9 mouse cellular contexts compared by ENCODE assay signal in the genomic region with DNA sequence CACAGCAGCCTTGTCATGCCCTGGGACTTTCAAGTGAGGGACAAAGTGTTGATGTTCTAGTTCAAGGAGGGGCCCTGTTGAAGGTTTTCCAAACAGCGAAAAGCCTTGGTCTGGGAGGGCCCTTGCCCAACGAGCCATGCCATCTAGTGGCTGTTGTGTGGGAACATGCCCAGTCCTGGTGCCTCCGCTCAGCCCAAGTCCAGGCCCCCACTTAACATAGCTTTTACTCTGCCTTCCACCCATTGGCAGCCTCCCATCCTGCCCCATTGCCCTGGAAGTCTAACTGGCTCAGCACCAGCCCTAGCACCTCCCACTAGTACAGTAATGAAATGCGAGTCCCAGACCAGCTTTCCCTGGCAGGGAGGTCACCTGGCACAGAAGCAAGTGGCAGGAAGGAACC. TPM values are rescaled to one million over a fixed set of nuclear protein-coding genes. Genes with fewer than 3 reads are reported as not detected.
A peak's percentile ranks its signal among the peaks of the same experiment; 100 is the strongest.
DNase-seq lines count a peak whose midpoint lies in the region; ATAC-seq and TF ChIP-seq lines count a peak whose summit lies in the region.
"Had no signal": no experiment of that assay in that cellular context is flagged by ENCODE, and none has a peak within 500 bp of the region (broad histone marks: within the 10 kb centered on the region; RNA-seq: fewer than 3 reads in every experiment).

No protein-coding gene starts in this region.

- H3K4me2 ChIP-seq in embryonic facial prominence, embryonic 14.5 days (ENCODE audit: low read depth, low read length) = no peak overlapping the region
- no peak overlapping the region for H3K4me2 ChIP-seq in heart, embryonic 16.5 days (ENCODE audit: low read depth, low read length)
- H3K4me2 ChIP-seq: limb, embryonic 12.5 days had no signal

- H3K4me3 ChIP-seq in embryonic facial prominence, embryonic 14.5 days (ENCODE audit: low read depth, low read length) = no peak overlapping the region
- no peak overlapping the region for H3K4me3 ChIP-seq in heart, embryonic 16.5 days (ENCODE audit: low read length)
- H3K4me3 ChIP-seq in layer of hippocampus, adult 2 months = no peak overlapping the region
- no peak overlapping the region for H3K4me3 ChIP-seq in thymus, adult 2 months (ENCODE audit: control insufficient read depth, insufficient read depth, low read length)
- H3K4me3 ChIP-seq: limb, embryonic 12.5 days had no signal

- TF ChIP-seq POLR2A in thymus, adult 2 months (IDR thresholded peaks at IDR 0.05; ENCODE audit: control insufficient read depth, extremely low read depth, insufficient read depth, low read length, poor library complexity) = no peak

- 24% methylated on average over 4 of the region's 4 CpGs for WGBS in embryonic facial prominence, embryonic 14.5 days
- 10% methylated on average over 4 of the region's 4 CpGs for WGBS in heart, embryonic 16.5 days
- 42% methylated on average over 4 of the region's 4 CpGs for WGBS in thymus, adult 2 months

- H3K27ac ChIP-seq in embryonic facial prominence, embryonic 14.5 days (replicated peaks; ENCODE audit: low read depth, low read length) = no peak overlapping the region
- H3K27ac ChIP-seq in heart, embryonic 16.5 days (ENCODE audit: low read length) = peak overlapping the region; percentile 47; the same call in 1 of the 2 replicates
- H3K27ac ChIP-seq in layer of hippocampus, adult 2 months = peak overlapping the region; percentile 24; the same call in 1 of the 2 replicates
- no peak overlapping the region for H3K27ac ChIP-seq in thymus, adult 2 months (ENCODE audit: control insufficient read depth, insufficient read depth, low read length)
- H3K27ac ChIP-seq: limb, embryonic 12.5 days had no signal

- TF ChIP-seq CTCF in Patski (IDR thresholded peaks at IDR 0.05) = no peak
- TF ChIP-seq CTCF in layer of hippocampus, adult 2 months (conservative IDR thresholded peaks at IDR 0.05) = peak; percentile 70
- no peak for TF ChIP-seq CTCF in thymus, adult 2 months (IDR thresholded peaks at IDR 0.05; ENCODE audit: borderline replicate concordance, control insufficient read depth, extremely low read depth, insufficient read depth, low read length, poor library complexity)

- CTCF ChIA-PET in Patski (lab: Charles Lee) = interaction anchor here (0.9 to 2.0 kb wide), 12 partner anchors 10 to 67 kb away, joined by 3 to 14 read pairs (median 4); no protein-coding TSS in a partner anchor

- peak; percentile 44 for DNase-seq in layer of hippocampus, adult 11-12 months (ENCODE audit: low spot score)
- DNase-seq in layer of hippocampus, adult 9-10 months (ENCODE audit: low spot score) = no peak
- DNase-seq in Patski (ENCODE audit: low read depth, low spot score) = no peak
- DNase-seq in embryonic facial prominence, embryonic 14.5 days (ENCODE audit: low spot score) = peak; percentile 56
- DNase-seq in layer of hippocampus, adult 2 months (ENCODE audit: low spot score in 2 of 2) = peak; percentile 41 to 60
- no peak for DNase-seq in thymus, adult 2 months

- no peaks in the 10 kb centered on the region for H3K9me3 ChIP-seq in embryonic facial prominence, embryonic 14.5 days (ENCODE audit: control insufficient read depth, low read length)
- H3K9me3 ChIP-seq in heart, embryonic 16.5 days (replicated peaks; ENCODE audit: control insufficient read depth, low read length) = no peaks in the 10 kb centered on the region
- H3K9me3 ChIP-seq: limb, embryonic 12.5 days had no signal

- in situ Hi-C loops in Patski (cut with MboI; ENCODE audit: low pct_unique_long_range_greater_than_20kb) = loop anchor here (25.0 kb wide), 2 partner anchors 514 to 664 kb away; a partner anchor contains a TSS

- H3K36me3 ChIP-seq in embryonic facial prominence, embryonic 14.5 days (ENCODE audit: control insufficient read depth, insufficient read depth, low read length) = no peaks in the 10 kb centered on the region
- no peaks in the 10 kb centered on the region for H3K36me3 ChIP-seq in heart, embryonic 16.5 days (ENCODE audit: control insufficient read depth, insufficient read depth)
- H3K36me3 ChIP-seq in thymus, adult 2 months (ENCODE audit: control insufficient read depth, insufficient read depth, low read length) = no peaks in the 10 kb centered on the region
- H3K36me3 ChIP-seq: limb, embryonic 12.5 days had no signal

- POLR2A ChIA-PET in Patski (lab: Charles Lee) = interaction anchor here (1.8 kb wide), 1 partner anchor 16 kb away, joined by 6 read pairs; no protein-coding TSS in a partner anchor

- no peak overlapping the region for H3K9ac ChIP-seq in embryonic facial prominence, embryonic 14.5 days (ENCODE audit: low read depth, low read length)
- no peak overlapping the region; the same call in 1 of the 2 replicates for H3K9ac ChIP-seq in heart, embryonic 16.5 days (ENCODE audit: low read length)
- H3K9ac ChIP-seq: limb, embryonic 12.5 days had no signal

- no peaks in the 10 kb centered on the region for H3K27me3 ChIP-seq in Patski
- H3K27me3 ChIP-seq in embryonic facial prominence, embryonic 14.5 days (replicated peaks; ENCODE audit: control insufficient read depth, insufficient read depth, low read length) = no peaks in the 10 kb centered on the region
- no peaks in the 10 kb centered on the region for H3K27me3 ChIP-seq in heart, embryonic 16.5 days (ENCODE audit: control insufficient read depth, insufficient read depth, low read length)
- no peaks in the 10 kb centered on the region for H3K27me3 ChIP-seq in thymus, adult 2 months (ENCODE audit: control insufficient read depth, insufficient read depth, low read length)
- H3K27me3 ChIP-seq: limb, embryonic 12.5 days had no signal

- H3K4me1 ChIP-seq in embryonic facial prominence, embryonic 14.5 days (ENCODE audit: control insufficient read depth, insufficient read depth, low read length) = peaks cover 8% of the 10 kb centered on the region; the same call in 1 of the 2 replicates
- peaks cover 10% of the 10 kb centered on the region for H3K4me1 ChIP-seq in heart, embryonic 16.5 days (ENCODE audit: control insufficient read depth, insufficient read depth, low read length)
- peaks cover 4% of the 10 kb centered on the region; the same call in 1 of the 2 replicates for H3K4me1 ChIP-seq in thymus, adult 2 months (replicated peaks; ENCODE audit: control insufficient read depth, insufficient read depth, low read length)

- ATAC-seq in Patski = peak; percentile 88
- ATAC-seq in embryonic facial prominence, embryonic 14.5 days (ENCODE audit: low read depth) = peak; percentile 71
- ATAC-seq in heart, embryonic 16.5 days (replicated peaks; ENCODE audit: extremely low read depth, insufficient read depth, low FRiP score) = peak; percentile 92
- peak; percentile 54 for ATAC-seq in monocyte, adult 5-6 weeks (replicated peaks; ENCODE audit: insufficient number of reproducible peaks, low FRiP score, low TSS enrichment, poor library complexity, severe bottlenecking)

RNA-seq across cellular contexts. Expression of a gene that starts 3.2 kb away (rescaled TPM):
- polyA plus RNA-seq in Patski (2021) = 24.4 TPM
- 13.3 and 16.5 TPM in 2 replicates for polyA plus RNA-seq in embryonic facial prominence, embryonic 14.5 days (2014; fragmentation: Nextera tagmentation; extraction: Ambion mirVana)
- 11.0 and 11.3 TPM in 2 replicates for polyA plus RNA-seq in heart, embryonic 16.5 days (2015; fragmentation: Nextera tagmentation; extraction: Ambion mirVana)
- total RNA-seq in layer of hippocampus, adult 2 months (2021) = 10 to 100 TPM; 10.8 to 12.0 TPM
- total RNA-seq in monocyte, adult 5-6 weeks (2017) = 14.2 to 22.2 TPM (median 16.0 TPM) in 3 replicates
- polyA plus RNA-seq in thymus, adult 2 months (2012; rRNA removed) = 13.8 and 14.0 TPM in 2 replicates

RNA-seq across cellular contexts. Expression of a gene that starts 25.0 kb away (rescaled TPM):
- 68.7 TPM for polyA plus RNA-seq in Patski (2021)
- 42.5 and 44.6 TPM in 2 replicates for polyA plus RNA-seq in embryonic facial prominence, embryonic 14.5 days (2014; fragmentation: Nextera tagmentation; extraction: Ambion mirVana)
- polyA plus RNA-seq in heart, embryonic 16.5 days (2015; fragmentation: Nextera tagmentation; extraction: Ambion mirVana) = 40.7 and 42.7 TPM in 2 replicates
- 10 to 100 TPM; 33.3 to 47.5 TPM for total RNA-seq in layer of hippocampus, adult 2 months (2021)
- 610 to 725 TPM (median 637 TPM) in 3 replicates for total RNA-seq in monocyte, adult 5-6 weeks (2017)
- 201 and 214 TPM in 2 replicates for polyA plus RNA-seq in thymus, adult 2 months (2012; rRNA removed)

Comparison
In these comparisons a context has a peak if more than half of its experiments do, and no peak if none do; other contexts are left out.
1. DNase-seq: peak in layer of hippocampus, adult 11-12 months (single experiment), embryonic facial prominence, embryonic 14.5 days (single experiment) and layer of hippocampus, adult 2 months (2 of 2); none in layer of hippocampus, adult 9-10 months (single experiment), Patski (single experiment) and thymus, adult 2 months (single experiment).
2. H3K27ac ChIP-seq: peak in heart, embryonic 16.5 days (single experiment) and layer of hippocampus, adult 2 months (single experiment); none in embryonic facial prominence, embryonic 14.5 days (single experiment) and thymus, adult 2 months (single experiment).
3. Peak in every context shown above with its lines, with median percentiles within 50 percentile points of each other: ATAC-seq.